Mouse (Mus musculus) midbrain, postnatal 0 days (tissue): ENCODE data around the gene P2ry13. TPM values are rescaled to one million over a fixed set of nuclear protein-coding genes. Genes with fewer than 3 reads are reported as not detected.

Experiments used
- ATAC-seq: fragments of 200-750 bp; cut with Nextera tagmentation; 2 replicates; pipeline ENCODE4 v1.8.0; 2017; ENCODE audit warnings: moderate number of reproducible peaks, mild to moderate bottlenecking, moderate TSS enrichment, moderate library complexity; ENCODE audit not compliant: low FRiP score
- DNase-seq: peaks from one replicate; pipeline ENCODE4 v3.0.0-alpha.2; 2015; ENCODE audit warnings: low spot score
- H3K27ac ChIP-seq: fragments of 300-500 bp; sonication (generic); 2 replicates; pipeline ENCODE4 v1.5.1; 2014; ENCODE audit warnings: low read depth, mild to moderate bottlenecking, low read length, mixed read lengths
- H3K27me3 ChIP-seq: fragments of 300-500 bp; sonication (generic); 2 replicates; pipeline ENCODE4 v1.6.1; 2014; ENCODE audit warnings: low read length, control low read depth, mixed read lengths; ENCODE audit not compliant: insufficient read depth
- H3K36me3 ChIP-seq: fragments of 300-500 bp; sonication (generic); 2 replicates; pipeline ENCODE4 v1.6.1; 2014; ENCODE audit warnings: low read length, control low read depth, mixed read lengths; ENCODE audit not compliant: insufficient read depth
- H3K4me1 ChIP-seq: fragments of 300-500 bp; sonication (generic); 2 replicates; pipeline ENCODE4 v1.6.1; 2014; ENCODE audit warnings: mild to moderate bottlenecking, control low read depth, antibody characterized with exemption, low read length, mixed read lengths; ENCODE audit not compliant: insufficient read depth
- H3K4me2 ChIP-seq: fragments of 300-500 bp; sonication (generic); 2 replicates; pipeline ENCODE4 v1.6.1; 2014; ENCODE audit warnings: low read depth, mild to moderate bottlenecking, low read length, mixed read lengths; ENCODE audit not compliant: poor library complexity, severe bottlenecking
- H3K4me3 ChIP-seq: fragments of 300-500 bp; sonication (generic); 2 replicates; pipeline ENCODE4 v1.5.1; 2014; ENCODE audit warnings: low read depth, mild to moderate bottlenecking, low read length, moderate library complexity
- H3K9ac ChIP-seq: fragments of 300-500 bp; sonication (generic); replicated peaks from 2 replicates; pipeline ENCODE4 v1.6.1; 2014; ENCODE audit warnings: mild to moderate bottlenecking, low read length, moderate library complexity, mixed read lengths; ENCODE audit not compliant: poor library complexity, severe bottlenecking
- H3K9me3 ChIP-seq: fragments of 300-500 bp; sonication (generic); 2 replicates; pipeline ENCODE4 v1.6.1; 2016; ENCODE audit warnings: low read length, control low read depth
- CTCF ChIP-seq: IDR thresholded peaks from 2 replicates; pipeline ENCODE4 v1.5.1; 2016; ENCODE audit warnings: antibody characterized with exemption, mild to moderate bottlenecking
- WGBS: fragments of 180-500 bp; shearing (Covaris S2); extraction: QIAGEN DNeasy Blood & Tissue Kit; methylation state at CpG from one replicate; pipeline ENCODE4 v1.1.7; 2014; 5-methylcytosine and 5-hydroxymethylcytosine counted together
- polyA plus RNA-seq: library from polyadenylated mRNA; unstranded; fragments of >200 nt; fragmentation: Nextera tagmentation; extraction: Ambion mirVana; gene quantifications from 2 replicates; pipeline ENCODE4 v1.2.1, GENCODE M21; 2015
- total RNA-seq: library from RNA; depleted of rRNA; stranded (reverse); fragments of >200 nt; gene quantifications from 2 replicates; pipeline ENCODE4 v1.2.3, GENCODE M21; 2014; rRNA removed

P2ry13 gene
- total and polyA plus RNA-seq, 2 experiments from 2014 or later = 1.8 to 2.6 TPM

DNA sequence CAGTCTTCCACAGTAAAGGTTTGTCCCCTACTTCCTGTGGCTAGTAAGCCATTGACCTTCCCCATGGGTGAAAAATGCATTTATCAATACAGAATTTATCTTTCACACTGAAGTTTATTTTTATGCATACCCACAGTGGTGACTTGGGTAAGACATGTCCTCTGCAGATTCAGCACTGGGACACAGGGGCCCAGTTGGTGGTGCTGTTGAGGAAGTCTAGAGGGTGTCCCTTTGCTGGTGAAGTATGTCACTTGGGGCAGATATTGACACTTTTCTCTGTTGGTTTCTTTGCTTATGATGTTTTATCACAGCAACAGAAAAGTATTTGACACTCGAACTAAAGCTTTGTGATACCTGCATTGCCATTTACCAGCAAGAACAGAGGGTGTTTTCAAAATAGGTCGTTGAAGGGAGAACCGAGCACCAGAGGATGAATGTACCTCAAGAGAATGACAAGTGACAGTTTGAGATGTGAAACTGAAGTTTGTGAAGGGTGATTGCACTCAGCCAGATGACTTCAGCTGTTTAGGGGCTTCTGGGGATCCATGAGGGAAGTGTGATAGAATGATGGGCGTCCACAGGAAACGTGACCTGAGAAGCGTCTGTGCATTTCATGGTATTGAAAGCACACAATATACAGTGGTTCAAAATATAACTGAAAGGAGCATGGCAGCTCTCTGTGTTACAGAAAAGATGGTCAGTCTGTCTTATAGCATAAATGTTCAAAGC lies 36.1 kb downstream of the P2ry13 start:
- Histone ChIP-seq H3K36me3 (no peaks in the 10 kb centered on the region), H3K27ac (no peak overlapping the region), H3K4me3 (no peak overlapping the region), H3K4me2 (no peak overlapping the region), H3K9me3 (no peaks in the 10 kb centered on the region), H3K4me1 (no peaks in the 10 kb centered on the region), H3K9ac (no peak overlapping the region), H3K27me3 (no peaks in the 10 kb centered on the region)
- 89% methylated on average over 6 of the region's 6 CpGs for WGBS
- TF ChIP-seq CTCF = peak; percentile 5; the same call in 1 of the 2 replicates
- ATAC-seq (no peak), DNase-seq (no peak)

DNA sequence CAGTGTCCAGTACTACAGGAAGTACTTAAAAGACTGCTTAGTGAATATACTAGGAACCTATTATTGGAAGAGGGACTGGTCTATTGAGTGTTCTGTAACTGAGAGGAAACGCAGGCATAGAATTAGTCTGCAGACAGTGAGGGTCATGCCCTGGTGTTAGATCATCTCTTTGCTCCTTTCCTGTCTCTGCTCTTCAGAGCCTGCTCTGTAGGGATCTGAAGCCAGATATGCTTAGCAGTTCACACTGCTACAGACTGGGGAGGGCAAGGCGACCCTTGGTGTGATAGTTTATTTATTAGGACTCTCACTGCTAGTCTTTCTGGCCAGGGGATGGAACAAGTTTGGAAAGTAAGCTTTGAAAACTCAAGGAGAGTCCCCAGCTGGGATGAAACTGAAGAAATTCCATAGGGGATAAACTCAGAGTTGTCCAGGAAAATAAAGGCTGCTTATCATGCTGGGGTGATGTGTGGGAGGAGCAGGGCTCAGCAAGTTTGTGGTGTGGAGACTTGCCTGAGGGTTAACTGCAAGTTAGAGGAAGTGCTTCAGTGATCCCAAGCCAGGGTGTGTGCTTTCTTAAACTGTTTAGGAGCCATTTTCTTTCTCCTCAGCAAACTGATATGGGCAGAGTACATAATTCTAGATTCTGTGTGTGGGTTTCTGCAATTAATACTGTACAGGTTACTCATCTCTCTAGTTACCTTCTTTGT lies 40.6 kb downstream of the P2ry13 start:
- Histone ChIP-seq H3K36me3 (no peaks in the 10 kb centered on the region), H3K4me3 (no peak overlapping the region), H3K27ac (no peak overlapping the region), H3K27me3 (no peaks in the 10 kb centered on the region), H3K4me2 (no peak overlapping the region), H3K9me3 (no peaks in the 10 kb centered on the region), H3K4me1 (no peaks in the 10 kb centered on the region), H3K9ac (no peak overlapping the region)
- DNase-seq (no peak), ATAC-seq (no peak)
- TF ChIP-seq CTCF = no peak
- WGBS = 61% methylated on average over 2 of the region's 2 CpGs

DNA sequence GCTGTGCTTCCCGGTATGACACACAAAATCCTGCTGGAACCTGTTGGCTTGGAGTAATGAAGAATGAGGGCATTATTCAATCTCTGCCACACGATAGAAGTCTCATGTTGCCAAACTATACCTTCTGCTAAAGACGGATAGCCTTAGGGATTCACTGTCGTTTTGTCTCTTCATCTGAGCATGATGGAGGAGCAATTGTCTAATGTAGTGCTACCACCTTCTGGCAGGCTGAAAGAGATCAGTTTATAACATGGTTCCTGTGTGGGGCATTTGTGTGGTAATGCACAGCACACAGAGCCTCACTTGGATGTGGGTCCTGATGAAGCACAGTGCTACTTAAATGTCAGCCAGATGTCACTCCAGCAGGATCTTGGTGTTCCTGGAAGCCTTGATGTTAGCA lies 41.5 kb downstream of the P2ry13 start:
- no peak overlapping the region for H3K4me3 ChIP-seq
- H3K9me3 ChIP-seq = no peaks in the 10 kb centered on the region
- DNase-seq (no peak), ATAC-seq (0 out of 2 replicates have a peak, but pooled peaks have one; percentile 34)
- TF ChIP-seq CTCF = peak; percentile 27; the same call in 1 of the 2 replicates
- H3K36me3 ChIP-seq = no peaks in the 10 kb centered on the region
- H3K4me2 ChIP-seq = no peak overlapping the region
- H3K4me1 ChIP-seq = no peaks in the 10 kb centered on the region
- no peak overlapping the region for H3K9ac ChIP-seq
- no peaks in the 10 kb centered on the region for H3K27me3 ChIP-seq
- H3K27ac ChIP-seq = no peak overlapping the region
- WGBS = 80% methylated on average over 4 of the region's 4 CpGs

DNA sequence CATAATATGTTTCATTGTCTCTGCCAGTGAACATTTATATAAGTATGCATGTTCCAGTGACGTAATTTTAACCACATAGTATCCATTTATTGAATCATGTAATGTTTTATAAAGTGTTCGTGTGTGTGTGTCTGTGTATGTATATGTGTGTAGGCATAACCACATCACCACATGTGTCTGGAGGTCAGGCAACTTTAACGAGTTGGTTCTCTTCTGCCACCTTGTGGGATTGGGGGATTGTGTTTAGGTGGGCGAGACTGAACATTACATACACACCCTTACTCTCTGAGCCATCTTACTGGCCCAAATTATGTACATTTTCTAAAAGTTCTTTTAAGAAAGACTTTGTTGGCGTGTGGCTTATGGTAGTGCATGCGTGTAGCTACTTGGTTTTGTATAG lies 42.2 kb downstream of the P2ry13 start:
- ATAC-seq (no peak), DNase-seq (no peak)
- H3K9ac ChIP-seq = no peak overlapping the region
- no peak overlapping the region for H3K4me2 ChIP-seq
- H3K9me3 ChIP-seq = no peaks in the 10 kb centered on the region
- peak; percentile 15 for TF ChIP-seq CTCF
- H3K4me3 ChIP-seq = no peak overlapping the region
- no peak overlapping the region for H3K27ac ChIP-seq
- H3K36me3 ChIP-seq = no peaks in the 10 kb centered on the region
- H3K27me3 ChIP-seq = no peaks in the 10 kb centered on the region
- 94% methylated on average over 6 of the region's 6 CpGs for WGBS
- no peaks in the 10 kb centered on the region for H3K4me1 ChIP-seq

DNA sequence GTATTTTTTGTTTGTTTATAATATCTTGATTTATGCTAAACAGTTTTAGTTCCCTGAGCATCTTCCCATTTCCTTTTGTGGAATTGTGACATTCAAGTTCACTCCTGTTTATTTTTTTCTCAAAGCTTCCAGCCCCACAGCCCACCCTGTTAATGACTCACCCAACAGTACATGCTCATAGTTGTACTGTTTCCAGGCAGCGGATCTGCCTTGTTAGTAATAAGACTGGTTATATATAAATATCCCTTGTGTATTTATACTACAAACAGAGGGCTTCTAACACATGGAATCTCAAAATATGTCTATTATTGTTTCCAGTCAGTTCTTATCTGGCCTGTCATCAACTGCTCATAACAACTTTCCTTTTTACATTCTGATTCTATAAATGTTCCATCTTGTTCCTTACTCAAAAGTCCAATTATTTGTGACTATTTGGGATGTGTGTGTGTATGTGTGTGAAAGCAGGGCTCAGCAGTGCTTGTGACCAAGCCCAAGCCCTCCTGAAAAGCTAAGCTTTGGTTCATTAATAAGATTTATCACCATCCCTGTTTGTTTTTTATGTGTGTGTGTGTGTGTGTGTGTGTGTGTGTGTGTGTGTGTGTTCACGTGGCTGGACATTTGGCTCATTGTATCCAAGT lies 43.1 kb downstream of the P2ry13 start:
- H3K27me3 ChIP-seq = no peaks in the 10 kb centered on the region
- H3K4me3 ChIP-seq = no peak overlapping the region
- no peak overlapping the region for H3K4me2 ChIP-seq
- H3K36me3 ChIP-seq = no peaks in the 10 kb centered on the region
- 82% methylated on average over 2 of the region's 2 CpGs for WGBS
- no peaks in the 10 kb centered on the region for H3K4me1 ChIP-seq
- H3K9me3 ChIP-seq = no peaks in the 10 kb centered on the region
- no peak overlapping the region for H3K27ac ChIP-seq
- DNase-seq (no peak), ATAC-seq (no peak)
- no peak overlapping the region for H3K9ac ChIP-seq
- TF ChIP-seq CTCF = no peak

DNA sequence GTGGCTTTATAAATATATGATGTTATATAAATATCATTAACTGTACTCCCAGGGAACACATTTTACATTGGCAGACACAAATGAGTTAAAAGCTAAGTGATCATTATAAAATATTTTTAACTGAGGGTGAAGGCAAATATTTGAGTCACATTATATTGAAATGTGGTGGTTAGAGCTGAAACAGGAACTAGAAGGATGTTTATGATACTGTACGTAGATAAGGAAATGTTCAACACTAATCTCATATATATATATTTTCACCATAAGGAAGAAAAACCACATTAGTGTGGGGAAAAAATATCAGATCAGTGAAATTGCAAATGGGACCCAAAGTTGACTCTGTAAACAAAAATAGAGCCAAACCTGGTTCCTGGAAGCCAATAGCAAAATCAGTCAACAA lies 50.2 kb downstream of the P2ry13 start:
- Histone ChIP-seq H3K4me3 (no peak overlapping the region), H3K27ac (no peak overlapping the region), H3K9ac (no peak overlapping the region), H3K9me3 (no peaks in the 10 kb centered on the region), H3K4me2 (no peak overlapping the region), H3K36me3 (no peaks in the 10 kb centered on the region), H3K27me3 (no peaks in the 10 kb centered on the region), H3K4me1 (no peaks in the 10 kb centered on the region)
- 100% methylated on average over 1 of the region's 1 CpGs for WGBS
- no peak for ATAC-seq
- no peak for TF ChIP-seq CTCF
- no peak for DNase-seq

Other genes starting within 250 kb of the P2ry13 start
- 23.0 and 25.8 TPM in 2 replicates for gene Med12l, start 205.1 kb downstream of the P2ry13 start, total RNA-seq
- 3.0 and 3.7 TPM in 2 replicates for gene Med12l, start 205.1 kb downstream of the P2ry13 start, polyA plus RNA-seq
- not detected in 2 replicates for gene Gpr171, start 109.1 kb downstream of the P2ry13 start, total RNA-seq
- 0.43 and 0.74 TPM in 2 replicates for gene Gpr171, start 109.1 kb downstream of the P2ry13 start, polyA plus RNA-seq
- gene P2ry14, start 57.3 kb downstream of the P2ry13 start, total RNA-seq = 2.8 and 3.2 TPM in 2 replicates
- 4.3 and 4.6 TPM in 2 replicates for gene P2ry14, start 57.3 kb downstream of the P2ry13 start, polyA plus RNA-seq
- gene Gpr87, start 15.8 kb downstream of the P2ry13 start, total RNA-seq = 1.5 TPM in 1 of 2 replicates, not detected in the other
- gene Gpr87, start 15.8 kb downstream of the P2ry13 start, polyA plus RNA-seq = 0.16 TPM in 1 of 2 replicates, not detected in the other
- gene P2ry12, start 52.0 kb upstream of the P2ry13 start, total RNA-seq = 13.9 and 15.6 TPM in 2 replicates
- gene P2ry12, start 52.0 kb upstream of the P2ry13 start, polyA plus RNA-seq = 9.9 and 11.1 TPM in 2 replicates
- gene Igsf10, start 133.5 kb upstream of the P2ry13 start, total RNA-seq = 6.5 and 7.8 TPM in 2 replicates
- gene Igsf10, start 133.5 kb upstream of the P2ry13 start, polyA plus RNA-seq = 3.6 and 4.1 TPM in 2 replicates